Mouse (Mus musculus) kidney, postnatal 0 days (tissue): Measurements from ENCODE around the gene Mrpl55. TPM values are rescaled to one million over a fixed set of nuclear protein-coding genes. Genes with fewer than 3 reads are reported as not detected.
"Not testable (repeated sequence)": the region's sequence is repeated elsewhere in the genome, so short reads cannot be mapped to it uniquely, and the experiment has no call there.

Experiments used
- ATAC-seq: fragments of 200-750 bp; cut with Nextera tagmentation; replicated peaks from 2 replicates; pipeline ENCODE4 v1.8.0; 2017; ENCODE audit warnings: low read depth, moderate number of reproducible peaks, moderate TSS enrichment, moderate library complexity; ENCODE audit not compliant: low FRiP score
- DNase-seq: peaks from one replicate; pipeline ENCODE4 v3.0.0-alpha.2; 2016; ENCODE audit warnings: low spot score
- H3K27ac ChIP-seq: fragments of 300-500 bp; sonication (generic); 2 replicates; pipeline ENCODE4 v1.5.1; 2014; ENCODE audit warnings: mild to moderate bottlenecking
- H3K27me3 ChIP-seq: fragments of 300-500 bp; sonication (generic); 2 replicates; pipeline ENCODE4 v1.6.1; 2014; ENCODE audit warnings: low read length, mixed read lengths; ENCODE audit not compliant: insufficient read depth
- H3K36me3 ChIP-seq: fragments of 300-500 bp; sonication (generic); 2 replicates; pipeline ENCODE4 v1.6.1; 2014; ENCODE audit warnings: low read length, mixed read lengths; ENCODE audit not compliant: insufficient read depth
- H3K4me1 ChIP-seq: fragments of 300-500 bp; sonication (generic); replicated peaks from 2 replicates; pipeline ENCODE4 v1.6.1; 2014; ENCODE audit warnings: antibody characterized with exemption, low read length, mixed read lengths; ENCODE audit not compliant: insufficient read depth
- H3K4me2 ChIP-seq: fragments of 300-500 bp; sonication (generic); 2 replicates; pipeline ENCODE4 v1.6.1; 2014; ENCODE audit warnings: mild to moderate bottlenecking, low read length, moderate library complexity, mixed read lengths
- H3K4me3 ChIP-seq: fragments of 300-500 bp; sonication (generic); replicated peaks from 2 replicates; pipeline ENCODE4 v1.5.1; 2014; ENCODE audit warnings: low read depth, low read length
- H3K9ac ChIP-seq: fragments of 300-500 bp; sonication (generic); 2 replicates; pipeline ENCODE4 v1.6.1; 2014; ENCODE audit warnings: low read depth, low read length
- H3K9me3 ChIP-seq: fragments of 300-500 bp; sonication (generic); replicated peaks from 2 replicates; pipeline ENCODE4 v1.6.1; 2016; ENCODE audit warnings: low read length, inconsistent platforms, mixed read lengths
- CTCF ChIP-seq: IDR thresholded peaks from 2 replicates; pipeline ENCODE4 v1.5.1; 2016; ENCODE audit warnings: antibody characterized with exemption, low read depth, mild to moderate bottlenecking, moderate library complexity
- WGBS: fragments of 180-500 bp; shearing (Covaris S2); extraction: QIAGEN DNeasy Blood & Tissue Kit; methylation state at CpG from one replicate; pipeline ENCODE4 v1.1.7; 2014; 5-methylcytosine and 5-hydroxymethylcytosine counted together
- polyA plus RNA-seq: library from polyadenylated mRNA; unstranded; fragments of >200 nt; fragmentation: Nextera tagmentation; extraction: Ambion mirVana; gene quantifications from 2 replicates; pipeline ENCODE4 v1.2.1, GENCODE M21; 2015

The Mrpl55 gene
- polyA plus RNA-seq, 1 experiment from 2014 or later, result 112 TPM

DNA sequence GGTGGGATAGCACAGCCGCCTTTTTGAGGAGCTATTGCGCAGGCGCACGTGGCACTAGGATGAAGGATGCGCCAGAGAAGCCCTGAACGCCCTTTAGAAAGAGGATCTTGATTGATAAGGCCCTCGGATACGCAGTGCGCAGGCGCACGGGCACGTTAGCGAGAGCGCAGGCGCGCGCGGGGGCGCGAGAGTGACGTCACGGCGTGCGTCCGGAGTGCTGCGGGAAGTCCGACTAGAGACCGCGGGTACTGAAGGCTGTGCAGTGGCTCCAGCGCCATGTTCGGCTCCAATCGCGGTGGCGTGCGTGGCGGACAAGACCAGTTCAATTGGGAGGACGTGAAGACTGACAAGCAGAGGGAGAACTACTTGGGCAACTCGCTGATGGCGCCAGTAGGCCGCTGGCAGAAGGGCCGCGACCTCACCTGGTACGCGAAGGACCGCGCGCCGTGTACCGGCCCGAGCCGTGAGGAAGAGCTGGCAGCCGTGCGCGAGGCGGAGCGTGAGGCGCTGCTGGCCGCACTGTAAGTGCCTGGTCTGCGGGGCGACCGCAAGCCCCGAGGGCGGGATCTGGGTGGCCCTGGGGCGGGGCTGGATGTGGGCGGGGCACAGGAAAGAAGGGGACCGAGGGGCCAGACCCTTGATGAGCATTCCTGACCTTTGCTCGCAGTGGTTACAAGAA lies 6.0 kb downstream of the Mrpl55 start, which contains the start of gene 2310033P09Rik:
Gene 2310033P09Rik, plus strand, starts transcription at position 169 of the 679 bp plus-strand sequence.
- no peaks in the 10 kb centered on the region for H3K4me1 ChIP-seq
- H3K4me2 ChIP-seq, result peak within 1 kb of the TSS; percentile 71
- under 1% methylated on average over 67 of the region's 67 CpGs for WGBS
- no peaks in the 10 kb centered on the region for H3K9me3 ChIP-seq
- H3K4me3 ChIP-seq, result peak within 1 kb of the TSS; percentile 80
- H3K27me3 ChIP-seq, result no peaks in the 10 kb centered on the region
- peaks cover 21% of the 10 kb centered on the region for H3K36me3 ChIP-seq
- ATAC-seq (peak; percentile 76), DNase-seq (peak; percentile 95)
- H3K27ac ChIP-seq, result peak within 1 kb of the TSS; percentile 95
- 0 out of 2 replicates have a peak, but pooled peaks have one; percentile 5 for TF ChIP-seq CTCF
- H3K9ac ChIP-seq, result peak within 1 kb of the TSS; percentile 93

DNA sequence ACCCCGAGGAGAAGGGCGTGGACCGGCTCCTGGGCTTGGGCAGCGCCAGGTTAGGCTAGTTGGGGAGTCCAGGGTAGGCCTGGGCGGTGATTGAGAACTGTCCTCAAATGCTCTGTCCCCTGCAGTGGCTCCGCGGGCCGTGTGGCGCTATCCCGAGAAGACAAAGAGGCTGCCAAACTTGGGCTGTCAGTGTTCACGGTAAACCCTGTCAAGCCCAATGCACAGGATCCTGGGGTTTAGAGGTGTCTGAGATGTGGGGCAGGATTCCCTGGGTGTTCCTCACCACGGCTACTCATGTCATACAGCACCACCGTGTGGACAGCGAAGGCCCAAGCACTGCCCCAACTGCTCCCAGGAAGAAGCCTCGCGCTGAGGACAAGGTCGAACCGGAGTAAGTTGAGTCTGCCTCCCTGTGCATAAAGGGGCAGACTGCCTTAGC lies 6.7 kb downstream of the Mrpl55 start:
- Histone ChIP-seq H3K9ac (peak overlapping the region; percentile 93), H3K4me3 (peak overlapping the region; percentile 80), H3K36me3 (peaks cover 21% of the 10 kb centered on the region), H3K4me2 (peak overlapping the region; percentile 71), H3K27ac (peak overlapping the region; percentile 95), H3K27me3 (no peaks in the 10 kb centered on the region), H3K4me1 (no peaks in the 10 kb centered on the region), H3K9me3 (no peaks in the 10 kb centered on the region)
- DNase-seq (peak; percentile 90), ATAC-seq (peak; percentile 69)
- peak; percentile 83 for TF ChIP-seq CTCF
- 5% methylated on average over 18 of the region's 18 CpGs for WGBS

DNA sequence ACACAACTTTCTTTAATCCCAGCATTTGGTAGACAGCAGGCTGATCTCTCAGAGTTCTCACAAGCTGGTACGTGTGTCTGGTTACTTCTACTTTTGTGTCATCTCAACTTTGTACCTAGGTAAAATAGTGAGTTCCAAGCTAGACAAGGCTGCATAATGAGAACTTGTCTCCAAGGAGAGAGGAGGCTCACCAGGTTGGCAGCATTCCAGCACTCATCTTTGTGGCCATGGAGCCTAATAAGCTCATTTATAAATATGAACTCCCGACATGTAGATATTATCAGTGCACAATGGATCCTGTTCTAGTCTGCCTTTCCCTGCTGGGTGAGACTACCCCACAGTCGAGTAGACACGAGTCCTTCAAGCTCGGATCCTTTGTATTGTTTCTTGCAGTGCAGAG lies 7.3 kb downstream of the Mrpl55 start:
- Histone ChIP-seq H3K9me3 (no peaks in the 10 kb centered on the region), H3K4me2 (peak overlapping the region; percentile 71; the same call in 1 of the 2 replicates), H3K27me3 (no peaks in the 10 kb centered on the region), H3K9ac (no peak overlapping the region), H3K27ac (peak overlapping the region; percentile 95; the same call in 1 of the 2 replicates), H3K4me1 (no peaks in the 10 kb centered on the region), H3K36me3 (peaks cover 21% of the 10 kb centered on the region), H3K4me3 (no peak overlapping the region; the same call in 1 of the 2 replicates)
- no peak for DNase-seq
- TF ChIP-seq CTCF, result no peak
- WGBS, result 63% methylated on average over 5 of the region's 5 CpGs
- ATAC-seq, result no peak

- no peak for DNase-seq
- H3K27me3 ChIP-seq, result no peaks in the 10 kb centered on the region
- WGBS, result 73% methylated on average over 4 of the region's 4 CpGs
- H3K9me3 ChIP-seq, result no peaks in the 10 kb centered on the region
- H3K4me1 ChIP-seq, result no peaks in the 10 kb centered on the region
- no peak overlapping the region for H3K4me2 ChIP-seq
- no peak for TF ChIP-seq CTCF
- no peak overlapping the region for H3K27ac ChIP-seq
- peaks cover 23% of the 10 kb centered on the region for H3K36me3 ChIP-seq
- H3K4me3 ChIP-seq, result no peak overlapping the region
- H3K9ac ChIP-seq, result no peak overlapping the region
- no peak for ATAC-seq
Observed at GRCm38 (mm10) chr11:59210020-59210419, 7.7 kb downstream of the Mrpl55 start.

DNA sequence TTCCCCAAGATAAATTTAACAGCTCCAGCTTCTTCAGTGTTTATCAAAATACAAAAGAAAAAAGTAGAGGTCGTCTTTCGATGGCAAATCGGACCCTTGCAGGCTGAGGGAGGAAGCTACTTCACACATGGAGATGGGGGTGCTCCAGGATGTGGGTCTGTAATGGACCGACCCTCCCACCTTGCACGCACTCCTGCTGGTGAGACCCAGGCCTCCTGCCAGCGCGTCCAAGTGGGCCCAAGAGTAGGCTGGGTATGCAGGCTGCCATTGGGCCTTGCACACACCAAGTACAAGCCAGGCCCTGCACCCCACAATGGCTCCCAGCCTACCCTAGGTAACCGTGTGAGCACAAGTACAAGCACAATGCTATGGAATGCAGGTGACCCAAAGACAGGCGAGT lies 9.3 kb downstream of the Mrpl55 start:
- H3K9me3 ChIP-seq, H3K4me3 ChIP-seq, H3K4me1 ChIP-seq, H3K27me3 ChIP-seq, ATAC-seq, H3K27ac ChIP-seq, DNase-seq, H3K9ac ChIP-seq, H3K4me2 ChIP-seq: not testable (repeated sequence)
- 86% methylated on average over 6 of the region's 9 CpGs for WGBS
- peaks cover 17% of the 10 kb centered on the region; the same call in 1 of the 2 replicates for H3K36me3 ChIP-seq

DNA sequence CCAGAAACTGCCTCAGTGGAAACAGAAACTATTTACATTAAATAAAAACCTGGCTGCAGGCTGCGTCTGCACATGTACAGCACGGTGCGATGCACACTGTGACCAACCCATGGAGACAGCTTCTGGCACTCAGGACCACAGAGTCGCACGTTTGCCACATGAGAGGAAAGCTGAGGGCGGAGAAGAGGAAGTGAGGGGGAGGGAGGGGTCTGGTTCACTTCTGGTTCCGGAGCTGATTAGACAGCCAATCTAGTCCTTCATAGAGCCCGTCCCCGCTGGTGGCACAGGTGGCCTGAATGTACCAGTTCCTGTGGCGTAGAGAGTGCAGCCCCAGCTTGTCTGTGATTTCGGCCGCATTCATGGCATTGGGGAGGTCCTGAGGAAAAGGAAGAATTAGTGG lies 10.0 kb downstream of the Mrpl55 start:
- not testable (repeated sequence) for H3K9ac ChIP-seq, H3K9me3 ChIP-seq, H3K4me1 ChIP-seq, H3K4me2 ChIP-seq, H3K4me3 ChIP-seq, ATAC-seq, DNase-seq, H3K27ac ChIP-seq, H3K27me3 ChIP-seq
- H3K36me3 ChIP-seq, result peaks cover 17% of the 10 kb centered on the region; the same call in 1 of the 2 replicates
- 66% methylated on average over 12 of the region's 12 CpGs for WGBS
